Mouse (Mus musculus) lung, adult 2 months (tissue): ENCODE results near the gene Mnt.

Experiments used
- CTCF ChIP-seq: fragments of 200-500 bp; IDR thresholded peaks from 2 replicates; pipeline ENCODE4 v1.5.1; 2011; ENCODE audit warnings: mild to moderate bottlenecking, low read length, control low read depth; ENCODE audit not compliant: insufficient read depth
- POLR2A ChIP-seq: fragments of 200-500 bp; IDR thresholded peaks from 2 replicates; pipeline ENCODE4 v1.6.1; 2011; ENCODE audit warnings: low read depth, mild to moderate bottlenecking, control low read depth, low read length, borderline replicate concordance; ENCODE audit errors: extremely low read depth

- TF ChIP-seq POLR2A (no peak), CTCF (no peak)
Observed at GRCm38 (mm10) chr11:74842656-74843434, 12.1 kb downstream of the Mnt start.
